Mouse (Mus musculus): ENCODE measurements around the gene Dnajc15.

Dnajc15 gene

GRCm38 (mm10) chr14:77859894-77860293 lies 15.0 kb downstream of the Dnajc15 start:
- DNase-seq, result no peak

- no peak for DNase-seq
Observed at GRCm38 (mm10) chr14:77853951-77854350, 21.0 kb downstream of the Dnajc15 start.

GRCm38 (mm10) chr14:77849852-77850251 lies 25.1 kb downstream of the Dnajc15 start:
- DNase-seq, result no peak

DNA sequence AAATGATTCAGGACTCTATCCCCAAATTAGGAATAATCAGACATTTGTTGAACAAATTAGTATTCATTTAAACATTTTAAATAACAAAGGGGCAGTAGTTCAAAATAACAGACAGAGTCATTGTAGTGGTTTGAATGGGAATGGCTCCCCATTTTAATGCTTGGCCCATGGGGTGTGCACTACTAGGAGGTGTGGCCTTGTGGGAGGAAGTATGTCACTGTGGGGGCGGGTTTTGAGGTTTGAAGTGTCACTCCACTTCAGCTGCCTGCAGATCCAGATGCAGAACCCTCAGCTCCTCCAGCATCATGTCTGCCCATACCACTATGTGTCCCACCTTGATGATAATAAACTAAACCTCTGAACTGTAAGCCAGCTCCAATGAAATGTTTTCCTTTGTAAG lies 26.6 kb downstream of the Dnajc15 start:
- no peak for DNase-seq

DNA sequence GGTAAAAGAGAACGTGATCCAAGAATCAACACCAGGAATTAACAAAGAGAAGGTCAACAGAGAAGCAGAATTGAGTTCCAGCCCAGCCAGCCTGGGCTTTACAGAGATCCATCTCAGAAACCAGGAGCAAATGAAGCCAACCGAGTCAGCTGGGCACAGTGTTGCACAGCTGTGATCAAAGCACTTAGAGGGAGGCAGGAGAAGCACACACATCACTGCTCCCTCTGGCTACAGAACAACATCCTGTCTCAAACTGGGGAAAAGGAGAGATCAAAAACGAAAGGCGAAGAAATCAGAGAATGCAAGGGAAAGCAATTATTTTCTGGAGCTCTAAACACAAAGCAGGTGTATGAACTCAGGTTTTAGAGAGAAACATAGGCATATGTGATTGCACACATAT lies 28.7 kb downstream of the Dnajc15 start:
- DNase-seq, result no peak

GRCm38 (mm10) chr14:77845479-77845878 lies 29.4 kb downstream of the Dnajc15 start:
- no peak for DNase-seq

GRCm38 (mm10) chr14:77840574-77840973 lies 34.4 kb downstream of the Dnajc15 start:
- DNase-seq, result no peak

DNA sequence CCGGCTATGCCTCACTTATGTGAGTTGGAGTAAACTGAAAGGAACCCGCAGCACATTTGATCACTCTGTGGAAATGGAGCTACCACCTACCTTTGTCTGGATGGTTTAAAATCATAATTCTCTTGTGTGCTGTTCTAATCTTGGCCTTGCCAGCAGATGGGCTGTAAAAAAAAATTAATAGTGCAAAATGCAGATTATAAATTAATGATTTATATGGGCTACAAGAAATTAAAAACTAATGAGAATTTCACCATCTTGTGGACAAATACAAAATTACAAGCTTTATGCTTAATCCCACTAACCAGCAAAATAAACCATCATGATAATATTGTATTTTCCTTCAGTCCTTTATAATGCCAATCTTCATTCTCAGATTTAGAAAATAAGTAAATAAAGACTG lies 34.8 kb downstream of the Dnajc15 start:
- no peak for DNase-seq

DNA sequence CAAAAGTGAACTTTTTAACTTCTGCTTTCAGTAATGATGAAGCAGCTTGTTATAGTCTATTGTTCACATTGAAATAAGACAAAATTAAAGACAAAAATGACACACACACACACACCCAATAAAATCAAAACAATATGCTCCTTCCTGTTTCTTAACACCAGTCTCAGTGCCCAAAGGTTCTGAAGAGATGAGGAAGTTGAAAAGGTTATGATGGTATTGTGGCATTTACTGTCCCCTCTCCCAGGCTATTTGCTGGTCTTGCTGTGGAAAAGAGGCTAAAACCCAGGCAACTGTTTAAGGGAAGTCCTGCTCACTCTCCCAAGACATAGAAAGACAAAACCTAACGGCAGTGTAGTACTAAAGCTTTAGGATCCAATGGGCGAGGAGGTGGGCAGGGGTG lies 38.1 kb downstream of the Dnajc15 start:
- DNase-seq, result no peak

DNA sequence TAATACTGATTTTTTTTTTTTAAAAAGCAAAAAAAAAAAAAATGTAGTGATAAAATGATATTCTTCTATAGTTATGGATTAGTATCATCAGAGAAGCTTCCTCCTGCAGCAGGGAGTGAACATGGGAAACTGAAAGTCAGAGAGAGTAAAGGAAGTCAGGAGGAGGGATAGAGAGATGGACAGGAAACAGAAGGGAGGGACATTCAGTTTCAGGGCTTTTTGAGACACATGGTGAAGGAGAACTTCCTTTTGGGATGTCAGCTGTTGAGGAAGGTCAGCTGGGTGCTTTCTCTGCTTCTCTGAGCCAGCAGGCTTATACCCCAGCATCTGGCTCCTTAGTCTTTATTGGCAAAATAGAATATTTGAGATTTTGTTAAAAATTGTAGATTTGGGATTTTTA lies 42.6 kb downstream of the Dnajc15 start:
- DNase-seq, result no peak

- DNase-seq, result no peak
Observed at GRCm38 (mm10) chr14:77831936-77832335, 43.0 kb downstream of the Dnajc15 start.

DNA sequence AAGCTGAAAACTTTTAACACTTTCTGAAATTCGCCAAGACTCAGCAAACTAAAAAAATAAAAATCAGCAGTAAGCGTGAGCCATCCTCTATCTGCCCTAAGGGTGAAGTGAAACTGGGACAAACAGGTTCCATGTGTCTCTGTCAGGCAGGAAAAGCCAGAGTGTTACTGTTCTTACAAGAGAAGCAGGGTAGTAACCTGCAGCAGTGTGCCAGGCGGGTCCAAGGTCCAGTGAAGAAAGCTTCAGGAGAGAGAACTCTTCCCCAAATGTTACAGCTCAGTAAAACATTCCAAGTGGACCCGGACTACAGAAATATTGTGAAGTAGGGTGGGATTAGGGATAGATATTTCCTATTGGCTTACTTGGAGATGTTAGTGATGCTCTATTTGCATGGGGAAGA lies 45.3 kb downstream of the Dnajc15 start:
- DNase-seq, result no peak

DNA sequence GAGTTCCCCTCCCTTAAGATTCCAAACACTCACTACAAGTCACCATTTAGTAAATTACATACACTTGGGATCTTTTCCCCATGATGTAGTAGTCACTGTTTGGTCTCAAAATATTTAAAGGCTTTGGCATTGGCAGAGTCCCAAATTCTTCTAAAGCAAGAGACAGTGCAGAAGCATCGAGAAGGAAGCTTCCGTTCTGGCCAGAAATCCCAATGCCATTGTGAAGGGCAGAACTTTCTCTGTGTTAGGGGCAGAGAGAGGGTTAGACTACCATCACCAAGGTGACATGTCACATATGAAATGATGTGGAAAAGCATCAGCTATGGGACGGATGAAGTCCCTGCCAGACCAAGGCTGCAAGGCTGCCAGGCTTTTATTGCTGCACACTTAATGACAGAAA lies 49.0 kb downstream of the Dnajc15 start:
- no peak for DNase-seq

- DNase-seq, result no peak
Observed at GRCm38 (mm10) chr14:77825121-77825520, 49.8 kb downstream of the Dnajc15 start.

- no peak for DNase-seq
Observed at GRCm38 (mm10) chr14:77819841-77820240, 55.1 kb downstream of the Dnajc15 start.

GRCm38 (mm10) chr14:77817561-77817960 lies 57.4 kb downstream of the Dnajc15 start:
- no peak for DNase-seq

- DNase-seq, result peak; percentile 43
Observed at GRCm38 (mm10) chr14:77814935-77815334, 60.0 kb downstream of the Dnajc15 start.

DNA sequence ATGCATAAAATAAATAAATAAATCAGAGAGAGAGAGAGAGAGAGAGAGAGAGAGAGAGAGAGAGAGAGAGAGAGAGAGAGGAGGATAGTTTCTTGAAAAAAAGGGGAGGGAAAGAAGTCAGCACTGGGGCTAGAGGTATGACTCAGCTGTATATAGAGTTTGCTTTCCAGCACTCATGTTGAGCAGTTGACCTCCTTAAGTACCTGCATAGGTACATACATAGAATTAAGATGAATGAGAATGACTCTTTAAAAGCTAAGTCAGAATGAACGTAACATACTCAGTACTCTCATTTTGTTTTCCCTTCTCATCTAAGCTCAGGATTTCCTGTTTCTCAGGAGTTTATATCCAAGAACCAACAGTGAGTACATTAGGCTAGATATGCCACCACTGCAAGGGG lies 62.0 kb downstream of the Dnajc15 start:
- no peak for DNase-seq

GRCm38 (mm10) chr14:77811466-77811865 lies 63.5 kb downstream of the Dnajc15 start:
- peak; percentile 6 for DNase-seq

GRCm38 (mm10) chr14:77807836-77808235 lies 67.1 kb downstream of the Dnajc15 start:
- DNase-seq, result no peak

DNA sequence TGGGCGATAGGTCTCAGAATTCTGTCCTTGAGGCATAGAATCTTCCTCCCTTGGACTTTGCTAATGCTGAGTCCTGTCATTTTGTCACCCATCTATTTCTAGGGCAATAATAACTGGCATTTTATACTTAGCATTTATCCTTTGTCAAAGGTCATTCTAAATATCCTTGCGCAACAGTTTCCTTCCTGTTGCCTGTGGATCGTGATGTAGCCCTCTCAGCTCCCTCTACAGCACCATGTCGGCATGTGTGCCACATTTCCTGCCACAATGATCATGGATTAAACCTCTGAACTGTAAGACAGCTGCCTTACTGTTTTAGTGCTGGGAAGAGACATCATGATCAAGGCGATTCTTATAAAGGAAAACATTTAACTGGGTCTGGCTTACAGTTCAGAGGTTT lies 68.6 kb downstream of the Dnajc15 start:
- DNase-seq, result no peak

GRCm38 (mm10) chr14:77802268-77802630 lies 72.7 kb downstream of the Dnajc15 start:
- no peak for DNase-seq

- no peak for DNase-seq
Observed at GRCm38 (mm10) chr14:77801571-77802267, 73.2 kb downstream of the Dnajc15 start.

DNA sequence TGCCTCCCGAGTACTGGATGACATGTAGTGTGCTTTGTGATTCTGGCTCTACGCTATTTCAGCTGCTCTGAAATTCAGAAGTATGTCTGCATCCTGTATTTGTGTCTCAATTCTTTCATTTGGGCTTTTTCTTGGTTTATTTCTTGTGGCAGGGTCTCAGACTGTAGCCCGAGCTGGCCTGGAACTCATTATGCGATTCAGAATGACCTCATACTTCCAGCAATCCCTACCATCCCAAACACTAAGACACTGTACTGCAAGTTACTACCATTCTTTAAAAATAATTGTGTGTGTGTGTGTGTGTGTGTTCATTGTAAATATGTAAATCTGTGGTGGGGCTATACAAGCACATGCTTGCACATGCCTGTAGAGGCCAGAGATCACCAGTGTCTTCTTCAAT lies 78.4 kb downstream of the Dnajc15 start:
- DNase-seq, result no peak

DNA sequence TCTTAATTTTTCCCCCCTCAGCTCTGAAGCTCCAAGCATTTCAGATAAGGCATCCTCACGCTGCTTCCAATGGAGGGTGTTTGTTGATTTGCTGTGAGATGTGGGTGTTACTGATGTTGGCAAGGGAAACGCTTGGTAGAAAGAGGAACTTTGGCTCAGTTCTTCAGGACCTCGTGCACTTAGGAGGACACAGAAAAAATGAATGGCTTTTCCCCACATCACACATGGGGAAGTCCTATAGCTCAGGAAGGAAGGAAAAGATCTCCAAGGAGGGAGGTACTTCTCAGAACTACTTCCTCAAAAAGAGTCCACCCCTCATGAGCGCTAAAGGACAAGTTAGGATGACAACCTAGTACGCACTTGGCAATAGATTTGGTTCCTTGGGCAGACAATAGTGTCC lies 79.7 kb downstream of the Dnajc15 start:
- DNase-seq, result no peak
